Mouse (Mus musculus): ENCODE data around the gene Tmem223. TPM values are rescaled to one million over a fixed set of nuclear protein-coding genes. Genes with fewer than 3 reads are reported as not detected.

Gene Tmem223
- total RNA-seq, 2 experiments from 2014 or later = 32.1 to 76.4 TPM

DNA sequence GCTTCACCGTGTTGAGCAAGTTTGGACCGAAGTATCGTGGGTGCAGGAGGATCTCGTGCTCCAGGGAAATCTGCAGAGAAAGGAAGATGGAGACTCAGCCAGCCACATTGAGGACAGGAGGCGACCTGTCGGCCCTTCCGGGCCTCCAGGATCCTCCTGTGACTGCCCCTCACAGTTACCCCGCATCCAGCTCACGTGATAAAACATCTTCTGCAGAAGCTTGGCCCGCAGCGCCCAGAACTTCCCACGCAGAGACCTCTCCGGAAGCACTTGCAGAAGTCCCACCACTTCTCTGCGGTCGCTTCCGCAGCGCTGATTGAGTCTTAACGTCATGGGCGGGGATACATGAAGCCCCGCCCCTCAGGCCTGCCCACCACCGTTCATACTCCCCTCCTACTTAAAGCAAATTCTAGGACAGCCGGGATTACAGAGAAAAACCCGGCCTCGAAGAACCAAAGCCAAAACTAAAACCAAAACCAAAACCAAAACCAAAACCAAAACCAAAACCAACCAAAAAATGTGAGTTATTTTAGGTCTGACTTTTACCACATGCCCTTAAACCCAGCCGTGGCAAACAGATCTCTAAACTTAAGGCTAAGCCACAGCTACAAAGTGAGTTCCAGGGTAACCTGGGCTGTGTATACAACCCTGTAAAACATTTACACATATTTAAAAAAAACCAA lies 27.6 kb downstream of the Tmem223 start, which contains the start of gene Polr2g:
Gene Polr2g (minus strand): TSS at position 314 of the 683 bp plus-strand sequence.
- peak; percentile 78 for ATAC-seq (replicated peaks; ENCODE audit: low FRiP score, low TSS enrichment, poor library complexity, severe bottlenecking)

GRCm38 (mm10) chr19:8798947-8799315 lies 28.1 kb downstream of the Tmem223 start:
- no peak for ATAC-seq (replicated peaks; ENCODE audit: low FRiP score, low TSS enrichment, poor library complexity, severe bottlenecking)

DNA sequence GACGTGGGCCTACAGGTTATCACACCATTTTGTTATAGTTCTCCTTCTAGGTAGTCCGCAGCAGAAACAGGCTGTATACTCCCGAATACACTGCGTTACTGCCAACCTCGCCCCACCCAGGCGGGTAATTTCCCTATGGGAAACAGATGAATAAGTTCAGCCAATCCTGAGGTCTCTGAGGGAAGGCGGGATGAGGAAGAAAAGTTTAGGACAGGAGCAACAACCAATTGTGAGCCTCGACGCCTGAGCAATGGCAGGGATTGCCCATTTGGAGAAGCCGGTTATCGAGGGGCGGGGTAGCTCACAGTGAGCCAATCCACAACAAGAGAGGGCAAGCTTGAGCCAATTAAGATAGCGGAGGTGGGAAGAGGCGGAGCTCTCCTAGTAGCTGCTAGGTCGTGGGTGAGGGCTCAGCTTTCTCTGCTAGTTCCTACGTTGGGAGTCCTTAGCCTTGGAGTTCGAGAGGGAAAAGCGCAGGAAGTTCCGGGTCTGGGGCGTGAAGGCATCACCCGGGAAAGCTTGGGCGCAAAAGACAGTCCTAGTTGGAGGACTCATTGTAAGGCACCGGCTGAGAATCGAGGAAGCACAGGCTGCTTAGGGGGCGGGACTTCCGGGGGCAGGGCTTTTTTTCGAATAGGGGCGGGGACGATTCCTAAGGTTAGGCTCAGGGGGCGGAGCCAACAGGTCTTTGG lies 31.5 kb downstream of the Tmem223 start, which contains the start of gene Zbtb3:
Gene Zbtb3 (plus strand): TSS at position 426 of the 692 bp plus-strand sequence.
- ATAC-seq (replicated peaks; ENCODE audit: low FRiP score, low TSS enrichment, poor library complexity, severe bottlenecking) = peak; percentile 95

DNA sequence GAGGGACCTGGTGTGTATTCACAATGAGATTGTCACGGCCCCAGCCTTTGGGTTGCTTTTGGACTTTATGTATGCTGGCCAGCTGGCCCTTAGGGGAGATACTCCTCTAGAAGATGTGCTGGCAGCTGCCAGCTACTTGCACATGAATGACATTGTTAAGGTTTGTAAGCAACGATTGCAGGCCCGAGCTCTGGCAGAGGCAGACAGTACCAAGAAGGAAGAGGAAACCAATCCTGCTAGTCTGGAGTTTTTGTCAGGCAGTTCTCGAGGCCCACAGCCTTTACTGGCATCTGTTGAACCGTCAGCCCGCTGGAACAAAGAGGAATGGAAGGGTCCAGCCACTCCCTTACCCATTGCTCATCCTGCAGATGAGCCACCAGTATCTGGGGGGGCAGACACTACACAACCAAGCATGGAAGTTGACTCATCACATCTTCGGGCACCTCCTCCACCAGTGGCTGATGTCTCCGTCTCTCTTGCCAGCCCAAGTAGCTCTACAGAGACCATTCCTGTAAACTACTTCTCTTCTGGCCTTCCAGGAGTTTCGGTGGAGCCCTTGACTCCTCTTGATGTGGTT lies 32.5 kb downstream of the Tmem223 start:
- ATAC-seq (replicated peaks; ENCODE audit: low FRiP score, low TSS enrichment, poor library complexity, severe bottlenecking) = no peak

DNA sequence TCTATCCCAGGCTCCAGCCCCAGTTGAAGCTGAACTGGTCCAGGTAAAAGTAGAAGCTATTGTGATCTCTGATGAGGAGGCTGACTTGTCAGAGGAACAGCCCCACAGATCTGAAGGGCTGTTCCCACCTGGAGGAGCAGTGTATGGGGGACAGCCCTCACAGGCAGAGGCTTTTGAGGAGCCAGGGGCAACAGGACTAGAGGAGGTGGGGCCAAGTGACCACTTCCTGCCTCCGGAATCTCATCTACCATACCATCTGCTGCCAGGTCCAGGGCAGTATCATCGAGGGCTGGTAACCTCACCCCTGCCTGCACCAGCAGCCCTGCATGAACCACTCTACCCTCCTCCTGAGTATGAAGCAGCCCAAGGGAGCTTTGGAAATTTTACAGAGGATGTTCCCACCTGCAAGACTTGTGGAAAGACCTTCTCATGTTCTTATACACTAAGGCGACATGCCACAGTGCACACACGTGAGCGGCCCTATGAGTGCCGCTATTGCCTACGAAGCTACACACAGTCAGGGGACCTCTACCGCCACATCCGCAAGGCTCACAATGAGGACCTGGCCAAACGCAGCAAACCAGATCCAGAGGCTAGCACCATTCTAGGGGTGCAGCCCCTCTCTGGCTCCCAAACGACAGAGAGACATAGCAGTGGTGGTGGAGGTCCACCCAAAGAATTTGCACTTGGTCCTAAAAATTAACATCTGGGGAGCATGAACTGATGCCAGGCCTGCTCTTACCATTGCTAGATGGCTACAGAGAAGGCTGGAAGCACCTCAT lies 33.3 kb downstream of the Tmem223 start:
- ATAC-seq (replicated peaks; ENCODE audit: low FRiP score, low TSS enrichment, poor library complexity, severe bottlenecking) = no peak

- ATAC-seq (replicated peaks; ENCODE audit: low FRiP score, low TSS enrichment, poor library complexity, severe bottlenecking) = no peak
Observed at GRCm38 (mm10) chr19:8806810-8807209, 36.0 kb downstream of the Tmem223 start.

DNA sequence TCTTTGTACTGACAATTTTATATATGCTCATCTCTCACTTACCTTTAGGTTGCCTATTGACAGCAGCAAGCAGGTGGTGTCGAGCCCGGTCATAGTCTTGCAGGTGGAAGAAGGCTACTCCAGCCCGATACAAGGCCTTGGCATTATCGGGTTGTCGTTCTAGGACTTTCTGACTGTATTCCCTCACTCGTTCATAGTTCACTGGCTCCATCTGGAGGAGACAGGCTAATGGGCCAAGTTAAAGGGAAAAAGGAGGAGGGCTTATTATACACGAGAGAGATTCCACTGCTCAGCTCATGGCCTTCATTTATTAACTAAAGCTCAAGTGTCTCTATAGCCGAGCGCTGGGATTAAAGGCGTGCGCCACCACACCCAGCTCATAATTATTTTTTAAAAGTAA lies 45.0 kb downstream of the Tmem223 start:
- ATAC-seq (replicated peaks; ENCODE audit: low FRiP score, low TSS enrichment, poor library complexity, severe bottlenecking) = no peak

DNA sequence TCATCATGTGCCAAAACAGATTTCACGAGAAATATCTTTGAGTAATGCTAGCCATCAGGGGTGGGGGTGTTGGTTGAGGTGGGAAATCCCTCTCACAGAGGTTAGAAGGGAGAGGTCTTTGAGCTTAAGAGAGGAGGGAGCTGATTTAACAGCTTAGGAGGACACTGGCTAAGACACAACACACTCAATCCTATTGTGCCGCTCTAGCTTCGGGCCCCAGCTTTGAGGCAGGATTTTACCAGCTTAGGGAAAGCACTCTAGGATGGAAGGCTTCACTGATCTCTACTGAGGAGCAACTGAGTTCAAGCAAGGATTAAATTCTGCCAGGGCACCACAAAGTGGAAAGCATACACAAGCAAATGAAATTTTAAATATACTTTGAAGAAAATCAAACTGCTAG lies 46.2 kb downstream of the Tmem223 start:
- ATAC-seq (replicated peaks; ENCODE audit: low FRiP score, low TSS enrichment, poor library complexity, severe bottlenecking) = no peak

DNA sequence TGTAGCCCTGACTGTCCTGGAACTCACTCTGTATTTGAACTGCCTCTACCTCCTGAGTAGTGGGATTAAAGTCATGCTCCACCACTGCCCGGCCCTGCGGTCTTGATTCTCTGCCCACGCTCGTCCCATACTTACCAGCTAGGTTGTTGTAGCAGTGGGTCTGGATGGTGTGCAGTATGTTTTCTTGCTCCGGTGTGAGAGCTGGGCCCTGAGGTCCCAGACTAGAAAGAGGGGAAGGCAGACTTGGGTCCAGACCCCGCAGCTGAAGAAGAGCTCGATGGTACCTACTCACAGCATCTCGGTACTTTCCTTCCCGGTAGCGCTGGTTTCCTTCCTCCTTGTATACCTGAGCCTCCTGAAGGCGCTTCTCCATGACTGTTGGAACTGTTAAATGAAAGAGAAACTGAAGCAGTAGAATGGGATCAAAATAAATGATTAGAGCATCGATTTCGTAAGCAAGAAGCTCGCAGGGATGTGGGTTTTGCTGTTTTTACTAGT lies 47.6 kb downstream of the Tmem223 start:
- no peak for ATAC-seq (replicated peaks; ENCODE audit: low FRiP score, low TSS enrichment, poor library complexity, severe bottlenecking)

DNA sequence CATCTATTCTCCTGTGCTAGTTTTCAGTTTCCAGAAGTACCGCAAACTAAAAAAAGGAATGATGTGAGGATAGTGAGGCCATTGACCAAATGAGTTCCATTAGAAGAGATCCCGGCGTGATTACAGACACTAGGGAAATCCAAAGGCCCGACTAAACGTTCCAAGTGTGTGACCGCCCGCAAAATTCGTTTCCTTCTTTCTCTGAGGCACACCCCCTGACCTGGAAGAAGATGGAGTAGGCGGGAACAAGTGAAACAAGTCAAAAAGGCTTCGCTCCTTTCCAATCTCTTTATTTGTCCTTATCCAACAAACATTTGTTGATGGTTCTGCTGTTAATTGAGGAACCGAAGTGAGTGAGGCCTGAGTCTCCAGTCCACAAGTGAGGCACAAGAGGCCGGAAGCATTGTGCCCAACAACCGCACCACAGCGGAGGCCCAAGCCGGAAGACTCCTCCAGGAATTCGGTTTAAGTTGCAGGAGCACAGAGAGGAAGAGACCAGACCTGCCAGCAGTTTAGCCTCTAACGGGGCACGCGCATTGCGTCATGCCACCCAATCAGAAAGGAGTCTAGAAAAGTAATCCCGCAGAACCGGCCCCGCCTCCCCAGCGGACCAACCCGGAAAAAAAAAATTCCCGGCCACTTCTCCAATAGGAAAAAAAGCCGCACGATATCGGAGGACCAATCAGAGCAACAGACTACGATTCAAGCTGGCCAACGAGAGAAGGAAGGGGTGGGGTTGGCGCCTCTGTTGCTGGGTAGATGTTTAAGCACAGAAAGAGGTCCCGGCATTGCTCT lies 48.2 kb downstream of the Tmem223 start, which contains the start of gene Ttc9c:
Gene Ttc9c (minus strand): TSS at position 533 of the 795 bp plus-strand sequence.
- ATAC-seq (replicated peaks; ENCODE audit: low FRiP score, low TSS enrichment, poor library complexity, severe bottlenecking) = peak; percentile 82

GRCm38 (mm10) chr19:8819596-8820423 lies 49.0 kb downstream of the Tmem223 start, which contains the start of gene Hnrnpul2:
Hnrnpul2 (plus strand) TSS chr19:8820010.
- ATAC-seq (replicated peaks; ENCODE audit: low FRiP score, low TSS enrichment, poor library complexity, severe bottlenecking) = peak; percentile 90

DNA sequence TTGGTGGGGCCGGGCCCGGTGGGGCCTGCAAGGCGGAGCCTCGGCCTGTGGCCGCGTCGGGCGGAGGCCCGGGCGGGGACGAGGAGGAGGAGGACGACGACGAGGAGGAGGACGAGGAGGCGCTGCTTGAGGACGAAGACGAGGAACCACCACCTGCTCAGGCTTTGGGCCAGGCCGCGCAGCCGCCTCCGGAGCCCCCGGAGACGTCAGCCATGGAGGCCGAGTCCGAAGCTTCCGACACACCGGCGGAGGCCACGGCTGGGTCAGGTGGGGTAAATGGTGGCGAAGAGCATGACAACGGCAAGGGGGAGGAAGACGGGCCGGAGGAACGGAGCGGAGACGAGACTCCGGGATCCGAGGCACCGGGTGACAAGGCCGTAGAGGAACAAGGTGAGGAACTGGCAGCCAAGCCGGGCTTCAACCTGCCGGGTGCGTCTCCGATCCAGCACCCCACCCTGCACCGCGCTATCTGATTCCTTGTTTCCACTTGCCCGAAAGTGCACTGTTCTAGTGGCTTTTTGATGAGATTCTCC lies 49.7 kb downstream of the Tmem223 start:
- no peak for ATAC-seq (replicated peaks; ENCODE audit: low FRiP score, low TSS enrichment, poor library complexity, severe bottlenecking)

DNA sequence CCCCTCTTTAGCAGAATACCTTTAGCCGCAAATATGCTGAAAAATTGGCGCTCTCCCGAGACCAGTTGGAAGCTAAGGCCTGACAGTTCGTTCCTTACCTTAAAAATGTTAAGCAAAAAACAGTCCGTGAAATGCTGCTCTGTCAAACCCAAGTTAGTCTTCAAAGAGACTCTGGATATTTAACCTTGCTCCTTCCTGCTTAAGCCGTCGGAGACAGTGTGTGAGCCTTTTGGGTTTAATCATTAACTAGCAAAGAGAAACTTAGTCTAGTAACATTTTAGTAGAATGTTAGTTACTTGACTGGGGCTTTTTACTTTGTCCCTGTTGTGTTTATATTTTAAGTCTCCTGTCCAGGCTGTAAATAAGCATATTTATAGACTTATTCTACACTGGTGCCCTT lies 50.4 kb downstream of the Tmem223 start:
- ATAC-seq (replicated peaks; ENCODE audit: low FRiP score, low TSS enrichment, poor library complexity, severe bottlenecking) = no peak

Other genes starting within 250 kb of the Tmem223 start
Only the 30 nearest of the 33 such genes appear.
- not detected in 2 replicates for gene Slc22a8, start 179.7 kb upstream of the Tmem223 start, total RNA-seq (2014; fragmentation: Nextera tagmentation)
- gene Slc22a8, start 179.7 kb upstream of the Tmem223 start, total RNA-seq (2017) = not detected in 2 replicates
- gene Slc22a6, start 153.0 kb upstream of the Tmem223 start, total RNA-seq (2014; fragmentation: Nextera tagmentation) = not detected in 2 replicates
- gene Slc22a6, start 153.0 kb upstream of the Tmem223 start, total RNA-seq (2017) = not detected in 2 replicates
- gene Chrm1, start 107.2 kb upstream of the Tmem223 start, total RNA-seq (2014; fragmentation: Nextera tagmentation) = not detected in 2 replicates
- gene Chrm1, start 107.2 kb upstream of the Tmem223 start, total RNA-seq (2017) = not detected in 2 replicates
- gene Slc3a2, start 47.6 kb upstream of the Tmem223 start, total RNA-seq (2014; fragmentation: Nextera tagmentation) = 67.5 and 74.7 TPM in 2 replicates
- 70.1 and 93.9 TPM in 2 replicates for gene Slc3a2, start 47.6 kb upstream of the Tmem223 start, total RNA-seq (2017)
- gene Wdr74, start 35.2 kb upstream of the Tmem223 start, total RNA-seq (2014; fragmentation: Nextera tagmentation) = 193 and 207 TPM in 2 replicates
- gene Wdr74, start 35.2 kb upstream of the Tmem223 start, total RNA-seq (2017) = 142 TPM in 2 replicates
- gene 1700092M07Rik, start 30.3 kb upstream of the Tmem223 start, total RNA-seq (2014; fragmentation: Nextera tagmentation) = 2.0 TPM in 1 of 2 replicates, not detected in the other
- gene 1700092M07Rik, start 30.3 kb upstream of the Tmem223 start, total RNA-seq (2017) = 3.8 and 6.5 TPM in 2 replicates
- 74.7 and 80.4 TPM in 2 replicates for gene Stx5a, start 29.6 kb upstream of the Tmem223 start, total RNA-seq (2014; fragmentation: Nextera tagmentation)
- gene Stx5a, start 29.6 kb upstream of the Tmem223 start, total RNA-seq (2017) = 35.5 and 43.5 TPM in 2 replicates
- 365 and 530 TPM in 2 replicates for gene Nxf1, start 13.9 kb upstream of the Tmem223 start, total RNA-seq (2014; fragmentation: Nextera tagmentation)
- 100 and 161 TPM in 2 replicates for gene Nxf1, start 13.9 kb upstream of the Tmem223 start, total RNA-seq (2017)
- gene Tmem179b, start 3.5 kb downstream of the Tmem223 start, total RNA-seq (2014; fragmentation: Nextera tagmentation) = 104 and 114 TPM in 2 replicates
- gene Tmem179b, start 3.5 kb downstream of the Tmem223 start, total RNA-seq (2017) = 31.2 and 54.7 TPM in 2 replicates
- 13.2 and 16.1 TPM in 2 replicates for gene Taf6l, start 15.4 kb downstream of the Tmem223 start, total RNA-seq (2014; fragmentation: Nextera tagmentation)
- 7.6 and 12.0 TPM in 2 replicates for gene Taf6l, start 15.4 kb downstream of the Tmem223 start, total RNA-seq (2017)
- gene Polr2g, start 27.6 kb downstream of the Tmem223 start, total RNA-seq (2014; fragmentation: Nextera tagmentation) = 120 and 126 TPM in 2 replicates
- gene Polr2g, start 27.6 kb downstream of the Tmem223 start, total RNA-seq (2017) = 86.1 and 106 TPM in 2 replicates
- gene Zbtb3, start 31.6 kb downstream of the Tmem223 start, total RNA-seq (2014; fragmentation: Nextera tagmentation) = 1.4 and 1.9 TPM in 2 replicates
- gene Zbtb3, start 31.6 kb downstream of the Tmem223 start, total RNA-seq (2017) = 0.91 and 1.6 TPM in 2 replicates
- 35.6 and 41.6 TPM in 2 replicates for gene Ttc9c, start 48.3 kb downstream of the Tmem223 start, total RNA-seq (2014; fragmentation: Nextera tagmentation)
- gene Ttc9c, start 48.3 kb downstream of the Tmem223 start, total RNA-seq (2017) = 55.3 and 57.2 TPM in 2 replicates
- 68.2 and 88.0 TPM in 2 replicates for gene Hnrnpul2, start 49.0 kb downstream of the Tmem223 start, total RNA-seq (2014; fragmentation: Nextera tagmentation)
- gene Hnrnpul2, start 49.0 kb downstream of the Tmem223 start, total RNA-seq (2017) = 85.2 and 100.0 TPM in 2 replicates
- gene AC129217.1, start 58.8 kb downstream of the Tmem223 start, total RNA-seq (2014; fragmentation: Nextera tagmentation) = not detected in 2 replicates
- not detected in 2 replicates for gene AC129217.1, start 58.8 kb downstream of the Tmem223 start, total RNA-seq (2017)
- 70.3 and 71.7 TPM in 2 replicates for gene Bscl2, start 66.5 kb downstream of the Tmem223 start, total RNA-seq (2014; fragmentation: Nextera tagmentation)
- 29.5 TPM in 2 replicates for gene Bscl2, start 66.5 kb downstream of the Tmem223 start, total RNA-seq (2017)
- 0.57 TPM in 1 of 2 replicates, not detected in the other for gene Gng3, start 68.2 kb downstream of the Tmem223 start, total RNA-seq (2014; fragmentation: Nextera tagmentation)
- gene Gng3, start 68.2 kb downstream of the Tmem223 start, total RNA-seq (2017) = 0.30 and 1.3 TPM in 2 replicates
- 0.52 TPM in 1 of 2 replicates, not detected in the other for gene Lrrn4cl, start 79.8 kb downstream of the Tmem223 start, total RNA-seq (2014; fragmentation: Nextera tagmentation)
- 1.5 TPM in 1 of 2 replicates, not detected in the other for gene Lrrn4cl, start 79.8 kb downstream of the Tmem223 start, total RNA-seq (2017)
- gene Ubxn1, start 100.5 kb downstream of the Tmem223 start, total RNA-seq (2014; fragmentation: Nextera tagmentation) = 148 and 194 TPM in 2 replicates
- 235 and 295 TPM in 2 replicates for gene Ubxn1, start 100.5 kb downstream of the Tmem223 start, total RNA-seq (2017)
- 46.7 and 54.1 TPM in 2 replicates for gene Uqcc3, start 109.9 kb downstream of the Tmem223 start, total RNA-seq (2014; fragmentation: Nextera tagmentation)
- gene Uqcc3, start 109.9 kb downstream of the Tmem223 start, total RNA-seq (2017) = 73.3 and 94.5 TPM in 2 replicates
- 27.8 and 35.8 TPM in 2 replicates for gene Lbhd1, start 112.7 kb downstream of the Tmem223 start, total RNA-seq (2014; fragmentation: Nextera tagmentation)
- 18.0 and 18.4 TPM in 2 replicates for gene Lbhd1, start 112.7 kb downstream of the Tmem223 start, total RNA-seq (2017)
- not detected in 2 replicates for gene Gm49403, start 112.9 kb downstream of the Tmem223 start, total RNA-seq (2014; fragmentation: Nextera tagmentation)
- not detected in 2 replicates for gene Gm49403, start 112.9 kb downstream of the Tmem223 start, total RNA-seq (2017)
- gene 1810009A15Rik, start 117.9 kb downstream of the Tmem223 start, total RNA-seq (2014; fragmentation: Nextera tagmentation) = 76.6 and 113 TPM in 2 replicates
- 94.2 and 120 TPM in 2 replicates for gene 1810009A15Rik, start 117.9 kb downstream of the Tmem223 start, total RNA-seq (2017)
- gene Gm49416, start 117.9 kb downstream of the Tmem223 start, total RNA-seq (2014; fragmentation: Nextera tagmentation) = 2.5 and 25.7 TPM in 2 replicates
- not detected in 2 replicates for gene Gm49416, start 117.9 kb downstream of the Tmem223 start, total RNA-seq (2017)
- gene Ints5, start 122.0 kb downstream of the Tmem223 start, total RNA-seq (2014; fragmentation: Nextera tagmentation) = 31.4 and 37.7 TPM in 2 replicates
- 16.6 and 17.1 TPM in 2 replicates for gene Ints5, start 122.0 kb downstream of the Tmem223 start, total RNA-seq (2017)
- gene Ganab, start 127.1 kb downstream of the Tmem223 start, total RNA-seq (2014; fragmentation: Nextera tagmentation) = 120 and 130 TPM in 2 replicates
- 53.2 and 69.7 TPM in 2 replicates for gene Ganab, start 127.1 kb downstream of the Tmem223 start, total RNA-seq (2017)
- gene B3gat3, start 149.4 kb downstream of the Tmem223 start, total RNA-seq (2014; fragmentation: Nextera tagmentation) = 30.3 and 36.8 TPM in 2 replicates
- gene B3gat3, start 149.4 kb downstream of the Tmem223 start, total RNA-seq (2017) = 17.6 and 17.7 TPM in 2 replicates
- gene Rom1, start 158.4 kb downstream of the Tmem223 start, total RNA-seq (2014; fragmentation: Nextera tagmentation) = 4.6 and 6.2 TPM in 2 replicates
- 0.75 and 4.3 TPM in 2 replicates for gene Rom1, start 158.4 kb downstream of the Tmem223 start, total RNA-seq (2017)
- 29.3 and 45.8 TPM in 2 replicates for gene Eml3, start 158.6 kb downstream of the Tmem223 start, total RNA-seq (2014; fragmentation: Nextera tagmentation)
- gene Eml3, start 158.6 kb downstream of the Tmem223 start, total RNA-seq (2017) = 14.5 and 23.6 TPM in 2 replicates
- 158 and 173 TPM in 2 replicates for gene Mta2, start 170.9 kb downstream of the Tmem223 start, total RNA-seq (2014; fragmentation: Nextera tagmentation)
- 205 and 206 TPM in 2 replicates for gene Mta2, start 170.9 kb downstream of the Tmem223 start, total RNA-seq (2017)